Mouse (Mus musculus): ENCODE data around the gene Pigm. TPM values are rescaled to one million over a fixed set of nuclear protein-coding genes. Genes with fewer than 3 reads are reported as not detected.

Gene Pigm
- polyA plus RNA-seq (2012; ENCODE audit: insufficient read depth, insufficient read length, missing spikeins): 3.9 and 5.0 TPM in 2 replicates

DNA sequence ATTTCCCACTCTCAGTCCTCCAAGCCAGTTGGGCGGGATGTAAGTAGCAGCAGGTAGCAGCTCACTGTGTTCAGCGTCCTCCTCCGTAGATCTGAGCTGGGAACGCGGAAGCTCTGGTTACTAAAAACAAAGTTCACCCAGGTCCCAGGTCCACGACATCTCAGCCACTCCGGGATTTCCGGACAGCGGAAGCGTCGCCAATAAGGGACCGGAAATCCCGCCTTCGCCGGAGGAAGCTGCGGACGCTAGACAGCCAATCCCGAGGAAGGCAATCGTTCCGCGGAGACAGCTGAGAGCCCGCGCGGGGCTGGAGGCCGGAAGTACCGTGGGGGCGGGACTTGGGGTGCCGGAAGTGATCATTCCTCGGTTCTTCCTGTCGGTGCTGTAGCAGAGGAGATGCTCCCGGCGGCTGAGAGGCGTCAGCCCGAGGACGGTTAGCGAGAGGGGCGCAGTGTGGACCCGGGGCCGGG, at the start of gene Pigm:
Gene Pigm, plus strand, starts transcription at position 349 of the 470 bp plus-strand sequence.
- H3K4me3 ChIP-seq (ENCODE audit: insufficient read depth, low read depth, low read length): peak within 1 kb of the TSS; percentile 73
- peak within 1 kb of the TSS; percentile 91 for H3K27ac ChIP-seq (replicated peaks; ENCODE audit: low read depth, low read length)
- peaks cover 14% of the 10 kb centered on the region for H3K4me1 ChIP-seq (ENCODE audit: control insufficient read depth, insufficient read depth, insufficient read length, low read length)

DNA sequence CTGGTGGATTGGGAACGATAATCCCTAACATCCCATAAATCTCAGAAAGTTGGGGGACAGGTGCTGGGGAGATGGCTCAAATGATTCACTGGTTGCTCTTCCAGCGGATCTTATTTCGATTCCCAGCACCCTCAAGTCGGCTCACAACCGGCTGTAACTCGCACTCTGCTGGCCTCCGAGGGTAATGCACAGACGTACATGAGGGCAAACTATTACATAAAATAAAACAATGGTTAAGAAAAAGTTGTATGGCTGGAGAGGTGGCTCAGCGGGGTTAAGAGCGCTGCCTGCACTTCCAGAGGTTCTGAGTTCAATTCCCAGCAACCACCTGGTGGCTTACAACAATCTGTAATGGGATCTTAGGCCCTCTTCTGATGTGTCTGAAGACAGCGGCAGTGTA, 49.7 kb upstream of the Pigm start:
- H3K27ac ChIP-seq (replicated peaks; ENCODE audit: low read depth, low read length): no peak overlapping the region
- H3K4me1 ChIP-seq (ENCODE audit: control insufficient read depth, insufficient read depth, insufficient read length, low read length): no peaks in the 10 kb centered on the region
- peak overlapping the region; percentile 46 for H3K4me3 ChIP-seq (ENCODE audit: insufficient read depth, low read depth, low read length)

DNA sequence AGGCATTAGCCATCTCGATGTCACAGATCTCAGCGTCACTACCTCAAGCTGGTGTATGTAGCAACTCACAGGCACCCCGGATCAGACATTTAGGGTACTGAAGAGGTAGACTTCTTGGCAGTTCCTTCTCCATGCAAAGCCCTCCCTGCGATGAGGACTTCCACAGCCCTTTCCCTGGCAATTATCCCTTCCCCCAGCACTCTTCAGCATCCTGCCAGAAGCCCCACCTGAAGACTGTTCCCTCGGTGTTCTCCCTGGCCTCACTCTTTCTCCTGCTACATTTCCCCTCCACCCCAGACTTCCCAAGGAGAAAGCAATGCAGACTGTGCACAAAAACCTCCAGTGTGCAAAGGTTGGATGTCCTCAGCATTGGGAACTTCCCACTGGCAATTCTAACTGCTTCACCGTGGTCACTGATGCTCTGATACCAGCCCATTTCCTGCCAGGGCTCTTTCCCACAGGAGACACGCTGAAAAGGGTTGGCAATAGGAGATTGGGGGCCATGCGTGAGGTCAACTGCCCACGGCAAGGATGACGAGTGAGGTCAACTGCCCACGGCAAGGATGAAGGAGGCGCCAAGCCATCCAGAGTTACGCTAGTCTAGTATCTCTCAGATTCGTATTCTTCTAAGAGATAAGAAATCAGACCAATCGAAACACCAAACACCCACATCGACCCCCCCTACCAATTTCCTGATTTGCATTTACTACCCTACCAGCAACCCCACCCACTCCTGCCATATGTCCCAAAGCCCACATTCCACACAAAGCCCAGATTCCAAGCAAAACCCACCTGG, 48.9 kb upstream of the Pigm start:
- H3K4me1 ChIP-seq (ENCODE audit: control insufficient read depth, insufficient read depth, insufficient read length, low read length): no peaks in the 10 kb centered on the region
- H3K27ac ChIP-seq (replicated peaks; ENCODE audit: low read depth, low read length): no peak overlapping the region
- no peak overlapping the region for H3K4me3 ChIP-seq (ENCODE audit: insufficient read depth, low read depth, low read length)

DNA sequence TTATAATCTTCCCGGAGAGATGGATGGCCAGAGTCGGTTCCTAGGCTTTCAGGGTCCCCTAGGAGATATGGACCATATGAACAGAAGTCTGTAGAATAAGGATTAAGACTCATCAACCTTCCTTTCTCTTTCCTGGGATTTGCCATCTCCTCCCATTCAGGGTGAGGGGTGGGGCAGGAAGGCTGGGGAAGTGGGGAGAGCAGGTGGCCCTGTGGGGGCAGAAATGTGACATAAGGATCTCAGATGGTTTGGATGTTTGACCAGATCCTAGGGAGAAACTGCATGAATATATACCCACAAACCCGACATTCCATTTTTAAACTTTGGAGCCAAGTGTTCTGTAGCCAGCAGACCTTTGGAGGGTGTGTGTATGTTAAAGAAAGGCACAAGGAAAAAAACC, 48.3 kb upstream of the Pigm start:
- no peak overlapping the region for H3K4me3 ChIP-seq (ENCODE audit: insufficient read depth, low read depth, low read length)
- no peak overlapping the region for H3K27ac ChIP-seq (replicated peaks; ENCODE audit: low read depth, low read length)
- H3K4me1 ChIP-seq (ENCODE audit: control insufficient read depth, insufficient read depth, insufficient read length, low read length): no peaks in the 10 kb centered on the region

DNA sequence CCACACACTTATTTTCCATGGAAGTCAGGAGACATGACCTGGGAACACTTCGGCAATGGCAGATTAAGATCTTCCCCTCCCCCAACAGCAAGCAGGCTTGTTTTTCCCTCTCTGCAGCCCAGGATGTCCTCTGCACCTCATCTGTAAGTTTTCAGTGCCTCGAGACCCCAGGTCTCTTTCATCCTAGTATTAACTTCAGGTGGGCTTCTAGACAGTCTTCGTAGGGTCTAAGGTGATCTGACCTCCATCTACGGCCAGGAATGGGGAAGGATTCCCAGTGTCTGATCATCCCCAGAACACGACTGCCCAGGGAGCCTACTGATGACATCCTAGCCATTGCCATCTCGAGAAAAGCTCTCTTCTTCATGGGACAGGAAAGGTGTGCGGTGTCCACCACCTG, 47.9 kb upstream of the Pigm start:
- no peaks in the 10 kb centered on the region for H3K4me1 ChIP-seq (ENCODE audit: control insufficient read depth, insufficient read depth, insufficient read length, low read length)
- H3K27ac ChIP-seq (replicated peaks; ENCODE audit: low read depth, low read length): no peak overlapping the region
- H3K4me3 ChIP-seq (ENCODE audit: insufficient read depth, low read depth, low read length): no peak overlapping the region

DNA sequence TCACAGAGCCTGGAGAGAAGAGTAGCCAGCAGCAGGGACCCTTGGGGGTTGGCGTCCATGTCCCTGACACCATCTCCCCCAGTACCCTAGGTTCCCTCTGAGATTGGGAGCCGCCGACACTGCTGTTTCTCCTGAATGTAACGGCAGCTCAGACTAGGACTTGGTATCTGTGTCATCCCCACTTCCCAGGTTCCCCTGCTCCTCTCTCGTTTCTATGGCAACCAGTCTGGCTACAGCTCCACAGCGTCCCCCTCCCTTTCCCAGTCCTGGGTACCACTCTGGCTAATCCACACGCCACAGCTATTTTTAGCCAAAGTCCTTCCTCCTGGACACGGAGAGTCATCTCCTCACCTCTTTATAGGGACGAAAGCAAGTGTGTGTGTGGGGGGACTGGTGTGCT, 47.2 kb upstream of the Pigm start, which contains the start of gene Kcnj9:
Gene Kcnj9, minus strand, starts transcription at position 188 of the 400 bp plus-strand sequence.
- H3K4me1 ChIP-seq (ENCODE audit: control insufficient read depth, insufficient read depth, insufficient read length, low read length): no peaks in the 10 kb centered on the region
- no peak within 1 kb of the TSS for H3K27ac ChIP-seq (replicated peaks; ENCODE audit: low read depth, low read length)
- H3K4me3 ChIP-seq (ENCODE audit: insufficient read depth, low read depth, low read length): no peak within 1 kb of the TSS

DNA sequence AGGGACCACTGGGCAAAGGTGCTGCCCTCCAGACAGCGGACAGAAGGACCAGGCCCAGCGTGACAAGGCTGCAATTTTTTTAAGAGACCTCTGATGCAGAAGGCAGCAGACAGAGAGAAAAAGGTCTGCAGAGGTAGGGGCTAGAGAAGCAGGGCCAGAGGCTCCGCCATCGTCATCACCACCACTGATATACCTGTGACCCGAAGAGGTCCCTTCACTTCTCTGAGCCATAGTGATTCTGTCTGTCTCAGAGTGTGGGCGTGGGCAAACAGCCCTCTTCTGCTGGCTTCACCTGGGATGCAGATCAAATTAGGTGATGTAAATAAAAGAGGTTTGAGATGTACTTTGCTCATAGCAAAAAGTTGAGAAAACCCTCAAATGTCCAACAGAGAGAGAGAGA, 46.7 kb upstream of the Pigm start:
- H3K27ac ChIP-seq (replicated peaks; ENCODE audit: low read depth, low read length): no peak overlapping the region
- H3K4me3 ChIP-seq (ENCODE audit: insufficient read depth, low read depth, low read length): no peak overlapping the region
- H3K4me1 ChIP-seq (ENCODE audit: control insufficient read depth, insufficient read depth, insufficient read length, low read length): no peaks in the 10 kb centered on the region

DNA sequence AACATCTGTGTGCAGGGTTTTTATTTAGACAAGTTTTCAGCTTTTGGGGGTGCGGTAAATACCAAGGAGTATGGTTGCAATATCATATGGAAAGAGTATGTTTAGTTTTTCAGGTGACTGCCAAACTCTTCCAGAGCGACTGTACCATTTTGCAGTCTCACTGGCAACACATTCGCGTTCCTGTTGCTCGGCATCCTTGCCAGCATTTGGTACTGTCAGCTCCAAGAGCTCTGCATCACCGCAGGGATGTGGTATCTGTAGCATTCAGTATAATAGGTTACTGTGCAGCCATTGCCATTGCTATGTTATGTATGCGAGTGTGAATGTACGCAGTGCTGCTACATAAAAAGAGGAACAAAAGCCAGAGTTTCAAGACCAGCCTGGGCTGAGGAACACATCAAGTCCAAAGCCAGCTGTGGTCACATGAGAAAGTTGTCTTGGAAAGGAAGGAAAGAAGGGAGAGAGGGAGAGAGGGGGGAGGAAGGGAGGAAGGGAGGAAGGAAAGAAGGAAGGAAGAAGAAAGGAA, 44.9 kb upstream of the Pigm start:
- no peak overlapping the region for H3K4me3 ChIP-seq (ENCODE audit: insufficient read depth, low read depth, low read length)
- H3K27ac ChIP-seq (replicated peaks; ENCODE audit: low read depth, low read length): no peak overlapping the region
- no peaks in the 10 kb centered on the region for H3K4me1 ChIP-seq (ENCODE audit: control insufficient read depth, insufficient read depth, insufficient read length, low read length)

DNA sequence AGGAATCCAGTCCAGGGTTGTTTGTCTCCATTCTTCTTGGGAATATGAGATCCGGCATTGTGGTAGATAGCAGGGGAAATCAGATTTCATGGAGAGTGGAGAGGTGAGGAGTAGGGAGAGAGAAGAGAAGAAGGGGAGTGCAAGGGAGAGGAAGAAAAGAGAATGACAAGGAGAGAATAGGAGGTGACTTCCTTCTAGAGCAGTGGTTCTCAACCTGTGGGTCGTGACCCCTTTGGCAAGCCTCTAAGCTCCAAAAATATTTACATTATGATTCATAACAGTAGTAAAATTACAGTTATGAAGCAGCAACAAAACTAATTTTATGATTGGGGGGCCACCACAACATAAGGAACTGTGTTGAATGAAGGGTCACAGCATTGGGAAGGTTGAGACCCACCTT, 43.4 kb upstream of the Pigm start:
- no peaks in the 10 kb centered on the region for H3K4me1 ChIP-seq (ENCODE audit: control insufficient read depth, insufficient read depth, insufficient read length, low read length)
- no peak overlapping the region for H3K27ac ChIP-seq (replicated peaks; ENCODE audit: low read depth, low read length)
- no peak overlapping the region for H3K4me3 ChIP-seq (ENCODE audit: insufficient read depth, low read depth, low read length)

DNA sequence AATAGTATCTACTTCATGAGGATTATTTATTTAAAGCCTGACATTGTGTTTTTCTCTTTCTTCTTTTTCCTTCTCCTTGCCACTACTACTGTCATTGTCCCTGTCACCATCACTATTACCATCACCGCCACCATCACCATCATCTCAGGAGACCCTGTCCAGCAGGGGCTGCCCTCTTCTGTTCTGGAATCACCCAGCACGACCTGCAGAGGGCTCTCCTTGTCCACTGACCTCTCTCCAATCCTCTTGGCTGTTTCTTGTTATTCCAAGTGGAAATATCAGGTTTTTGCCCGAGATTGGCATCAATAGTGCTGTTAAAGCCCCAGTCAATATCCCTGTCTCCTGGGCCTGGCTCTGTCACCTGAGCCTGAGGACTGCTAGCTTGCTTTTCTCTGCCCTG, 42.8 kb upstream of the Pigm start:
- H3K4me3 ChIP-seq (ENCODE audit: insufficient read depth, low read depth, low read length): no peak overlapping the region
- no peak overlapping the region for H3K27ac ChIP-seq (replicated peaks; ENCODE audit: low read depth, low read length)
- no peaks in the 10 kb centered on the region for H3K4me1 ChIP-seq (ENCODE audit: control insufficient read depth, insufficient read depth, insufficient read length, low read length)

DNA sequence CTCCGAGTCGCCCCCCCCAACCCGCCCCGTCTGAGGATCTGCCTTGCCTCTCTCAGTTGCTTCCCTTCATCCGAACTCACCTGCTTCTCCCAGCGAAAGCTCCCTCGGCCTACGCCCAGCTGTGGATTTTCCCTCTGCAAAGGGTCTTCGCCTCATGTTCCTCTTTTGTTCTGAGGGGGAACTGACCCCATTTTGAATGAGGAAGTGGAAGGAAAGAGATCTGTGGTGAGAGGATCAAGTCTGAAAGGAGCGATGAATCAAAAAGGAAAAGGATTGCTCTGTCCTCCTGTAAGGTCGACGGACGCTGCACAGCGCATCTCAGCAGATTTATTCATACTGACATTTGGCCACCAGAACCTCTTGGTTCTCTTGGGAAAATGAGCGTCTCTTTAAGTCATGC, 40.5 kb upstream of the Pigm start:
- no peak overlapping the region for H3K4me3 ChIP-seq (ENCODE audit: insufficient read depth, low read depth, low read length)
- H3K4me1 ChIP-seq (ENCODE audit: control insufficient read depth, insufficient read depth, insufficient read length, low read length): no peaks in the 10 kb centered on the region
- H3K27ac ChIP-seq (replicated peaks; ENCODE audit: low read depth, low read length): no peak overlapping the region

DNA sequence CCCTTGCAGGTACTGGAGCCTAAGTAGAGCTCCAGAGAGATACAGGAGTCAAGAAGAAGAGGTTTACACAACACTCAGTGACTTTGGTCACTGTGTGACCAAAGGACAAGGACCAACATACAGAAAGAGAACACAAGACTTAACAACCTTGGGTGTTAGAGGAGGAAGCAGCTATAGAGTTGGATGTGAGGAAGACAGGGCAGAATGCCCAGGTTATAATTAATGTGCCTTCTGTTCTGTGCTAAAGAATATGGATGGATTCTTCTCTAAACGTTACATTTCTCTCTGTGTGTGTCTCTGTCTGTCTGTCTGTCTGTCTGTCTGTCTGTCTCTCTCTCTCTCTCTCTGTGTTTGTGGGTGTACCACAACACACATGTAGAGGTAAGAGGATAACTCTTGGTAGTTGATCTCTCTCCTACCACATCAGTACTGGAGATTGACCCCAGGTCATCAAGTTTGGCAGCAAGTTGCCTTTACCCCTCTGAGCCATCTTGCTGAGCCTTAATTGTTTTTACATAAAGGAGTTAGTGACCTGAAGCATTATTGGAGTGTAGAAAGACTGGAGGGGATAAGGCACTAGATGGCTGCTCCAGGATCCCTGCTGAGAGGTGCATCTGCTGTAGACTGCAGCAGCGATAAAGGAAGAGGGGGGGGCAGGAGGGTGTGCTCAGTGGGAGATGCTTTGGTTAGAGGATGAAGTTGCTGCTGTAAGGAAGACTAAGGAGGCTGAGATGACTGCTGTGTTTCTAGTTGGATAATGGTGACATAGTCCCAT, 38.7 kb upstream of the Pigm start:
- no peaks in the 10 kb centered on the region for H3K4me1 ChIP-seq (ENCODE audit: control insufficient read depth, insufficient read depth, insufficient read length, low read length)
- H3K27ac ChIP-seq (replicated peaks; ENCODE audit: low read depth, low read length): no peak overlapping the region
- no peak overlapping the region for H3K4me3 ChIP-seq (ENCODE audit: insufficient read depth, low read depth, low read length)

DNA sequence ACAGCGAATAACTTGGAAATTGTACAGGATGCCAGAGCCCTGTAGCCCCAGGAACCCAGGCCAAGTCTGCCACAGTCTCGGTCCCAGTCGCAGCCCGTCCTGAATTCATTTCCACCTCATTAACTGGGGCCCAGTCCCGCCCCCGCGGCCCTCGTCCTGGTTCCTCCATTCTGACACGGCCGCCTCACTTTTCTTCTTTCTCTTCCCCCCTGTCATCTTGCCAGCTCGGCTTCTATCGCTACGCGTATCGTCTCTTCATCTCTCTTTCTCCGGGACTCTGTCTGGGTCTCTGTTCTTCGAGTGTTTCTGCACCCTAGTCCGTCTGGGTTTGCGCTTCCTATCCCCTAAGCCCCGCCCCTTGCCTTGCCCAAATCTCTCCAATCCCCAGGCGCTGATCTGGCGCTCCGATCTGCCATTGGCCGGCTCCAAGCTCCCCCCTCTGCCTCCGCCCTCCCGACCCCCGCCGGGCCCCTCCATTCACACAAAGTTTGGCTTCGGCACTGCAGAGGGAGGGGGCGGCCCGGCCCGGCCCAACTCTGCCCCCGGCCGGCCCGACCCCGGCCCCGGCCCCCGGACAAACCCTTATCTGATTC, 35.5 kb upstream of the Pigm start, which contains the start of gene Kcnj10:
Gene Kcnj10, plus strand, starts transcription at position 482 of the 593 bp plus-strand sequence.
- Histone ChIP-seq H3K4me3 (ENCODE audit: insufficient read depth, low read depth, low read length) (peak within 1 kb of the TSS; percentile 28), H3K27ac (replicated peaks; ENCODE audit: low read depth, low read length) (no peak within 1 kb of the TSS), H3K4me1 (ENCODE audit: control insufficient read depth, insufficient read depth, insufficient read length, low read length) (no peaks in the 10 kb centered on the region)

DNA sequence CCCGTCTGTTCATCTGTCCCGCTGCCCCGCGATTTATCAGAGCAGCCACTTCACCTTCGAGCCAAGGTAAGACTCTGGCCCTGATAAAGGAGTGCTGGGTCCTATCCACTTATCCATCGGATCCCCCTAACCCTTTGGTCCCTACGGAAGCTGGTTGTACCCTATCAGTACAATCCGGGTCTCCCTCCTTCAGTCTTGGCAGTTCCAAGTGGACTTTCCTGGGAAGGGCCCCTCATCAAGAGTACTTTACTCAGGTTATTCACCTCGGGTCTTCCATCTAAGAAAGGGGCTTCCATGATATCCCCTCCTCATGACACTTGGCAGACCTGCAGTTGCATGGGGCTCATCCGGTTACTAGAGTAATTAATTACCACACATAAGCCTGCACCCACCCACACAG, 35.0 kb upstream of the Pigm start:
- Histone ChIP-seq H3K4me3 (ENCODE audit: insufficient read depth, low read depth, low read length) (no peak overlapping the region), H3K4me1 (ENCODE audit: control insufficient read depth, insufficient read depth, insufficient read length, low read length) (no peaks in the 10 kb centered on the region), H3K27ac (replicated peaks; ENCODE audit: low read depth, low read length) (no peak overlapping the region)

DNA sequence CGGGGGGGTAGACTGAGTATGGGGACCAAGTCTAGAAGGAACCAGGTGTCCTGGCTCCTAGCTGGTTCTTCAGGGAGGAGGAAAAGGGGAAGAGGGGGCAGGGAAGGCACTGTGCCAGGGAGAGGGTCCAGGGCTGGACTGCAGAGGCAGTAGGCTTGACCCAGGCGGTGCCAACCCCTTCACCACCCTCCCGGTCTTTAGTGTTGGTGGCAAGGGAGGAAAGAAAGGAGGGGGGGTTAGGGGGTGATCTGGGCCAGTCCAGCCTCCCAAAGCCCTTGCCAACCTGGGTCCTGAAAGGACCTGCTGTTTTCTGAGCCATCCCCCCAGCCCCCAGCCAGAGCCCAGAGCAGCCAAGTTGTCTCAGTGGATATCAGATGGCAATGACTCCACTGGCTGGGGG, 33.6 kb upstream of the Pigm start:
- Histone ChIP-seq H3K4me1 (ENCODE audit: control insufficient read depth, insufficient read depth, insufficient read length, low read length) (no peaks in the 10 kb centered on the region), H3K4me3 (ENCODE audit: insufficient read depth, low read depth, low read length) (no peak overlapping the region), H3K27ac (replicated peaks; ENCODE audit: low read depth, low read length) (no peak overlapping the region)
